Mouse (Mus musculus): ENCODE measurements around the gene Mrpl2.

Gene Mrpl2

DNA sequence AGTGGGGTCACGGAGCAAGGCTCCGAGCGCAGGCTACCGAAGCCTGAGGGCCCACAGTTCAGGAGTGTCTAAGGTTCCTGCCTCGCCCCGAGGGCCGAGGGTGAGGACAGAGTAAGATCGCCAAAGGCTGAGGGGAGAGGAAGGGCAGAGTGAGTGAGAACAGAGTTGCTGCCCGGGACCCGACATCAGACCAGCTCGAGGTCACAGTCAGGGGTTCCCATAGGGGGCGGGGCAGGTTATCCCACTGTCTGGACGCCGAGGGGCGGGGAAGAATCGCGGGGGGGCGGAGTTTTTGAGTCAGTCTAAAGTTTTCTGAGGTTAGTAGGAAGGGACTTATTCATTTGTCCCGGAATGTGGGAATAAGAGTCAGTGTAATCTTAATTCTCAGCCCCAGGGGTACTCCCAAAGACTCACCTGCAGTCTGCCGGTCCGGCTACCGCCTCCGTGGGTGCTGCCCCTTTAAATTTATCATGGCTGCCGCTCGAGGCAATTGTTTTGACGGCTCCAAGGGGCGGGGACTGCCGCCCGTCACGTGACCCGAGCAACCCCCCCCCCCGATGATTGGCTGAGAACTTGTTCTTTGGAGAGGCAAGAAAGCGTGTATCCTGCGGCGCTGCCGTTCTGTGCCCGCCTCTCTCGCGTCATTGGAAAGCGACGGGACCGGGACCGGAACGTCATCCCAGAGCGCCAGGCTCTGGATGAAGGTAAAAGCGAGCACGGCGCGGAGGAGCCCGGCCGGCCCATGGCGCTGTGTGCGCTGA, at the start of gene Mrpl2, which contains the start of gene Klc4:
Gene Mrpl2, plus strand, starts transcription at position 669 of the 761 bp plus-strand sequence.
Gene Klc4, minus strand, starts transcription at position 462 of the 761 bp plus-strand sequence.
- peak; percentile 99 to 100 for DNase-seq (ENCODE audit: low spot score in 2 of 2)

DNA sequence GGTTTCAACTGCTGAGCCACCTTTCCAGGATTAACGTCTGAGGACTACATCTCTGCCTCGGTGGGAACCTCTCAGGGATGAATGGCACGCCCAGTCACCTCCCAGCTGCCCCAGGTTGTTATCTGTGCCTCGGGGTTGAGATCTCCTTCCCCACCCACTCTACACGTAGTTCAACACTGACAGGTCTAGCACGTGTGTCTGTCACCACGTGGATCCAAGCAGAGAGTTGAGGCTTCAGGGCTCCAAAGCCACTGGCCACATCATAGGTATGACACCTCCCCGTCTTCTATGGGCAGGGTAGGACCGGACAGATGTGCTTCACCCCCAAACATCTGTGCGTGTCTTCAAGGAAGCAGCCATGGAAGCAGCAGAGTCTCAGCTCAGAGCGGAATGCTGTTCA, 48.1 kb upstream of the Mrpl2 start:
- no peak for DNase-seq (ENCODE audit: low spot score in 2 of 2)

DNA sequence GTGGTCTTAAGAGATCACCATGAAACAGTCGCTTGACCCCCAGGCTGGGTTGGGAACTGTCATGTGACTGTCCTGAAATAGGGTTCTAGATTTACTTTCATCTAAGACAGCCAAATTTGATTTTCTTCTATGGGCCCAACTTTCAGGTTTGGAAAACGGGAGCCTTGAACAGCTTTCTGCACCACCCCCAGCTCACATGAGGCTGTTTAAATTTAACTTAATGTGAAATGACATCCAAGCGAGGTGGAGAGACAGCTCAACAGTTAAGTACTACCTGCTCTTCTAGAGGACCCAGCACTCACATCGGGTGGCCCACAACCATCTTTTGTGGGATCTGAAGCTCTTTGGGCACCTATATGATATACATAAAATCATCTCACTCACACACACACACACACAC, 47.1 kb upstream of the Mrpl2 start:
- no peak for DNase-seq (ENCODE audit: low spot score in 2 of 2)

DNA sequence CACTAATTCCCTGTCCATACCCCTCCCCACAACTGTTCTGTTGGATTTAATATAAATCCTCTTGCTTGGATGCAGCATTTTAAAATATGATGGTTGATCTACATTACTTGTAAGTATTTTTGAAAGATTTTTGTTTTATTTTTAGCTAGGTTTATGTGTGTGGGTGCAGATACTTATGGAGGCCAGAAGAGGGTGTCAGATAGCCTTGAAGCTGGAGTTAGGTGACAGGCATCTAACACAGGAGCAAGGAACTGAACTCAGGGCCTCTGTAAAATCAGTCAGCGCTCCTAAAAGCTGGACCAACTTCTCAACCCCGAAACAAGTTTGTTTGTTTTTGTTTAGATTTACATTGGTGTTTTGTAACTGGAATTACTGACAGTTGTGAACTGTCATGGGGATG, 45.5 kb upstream of the Mrpl2 start:
- no peak for DNase-seq (ENCODE audit: low spot score in 2 of 2)

DNA sequence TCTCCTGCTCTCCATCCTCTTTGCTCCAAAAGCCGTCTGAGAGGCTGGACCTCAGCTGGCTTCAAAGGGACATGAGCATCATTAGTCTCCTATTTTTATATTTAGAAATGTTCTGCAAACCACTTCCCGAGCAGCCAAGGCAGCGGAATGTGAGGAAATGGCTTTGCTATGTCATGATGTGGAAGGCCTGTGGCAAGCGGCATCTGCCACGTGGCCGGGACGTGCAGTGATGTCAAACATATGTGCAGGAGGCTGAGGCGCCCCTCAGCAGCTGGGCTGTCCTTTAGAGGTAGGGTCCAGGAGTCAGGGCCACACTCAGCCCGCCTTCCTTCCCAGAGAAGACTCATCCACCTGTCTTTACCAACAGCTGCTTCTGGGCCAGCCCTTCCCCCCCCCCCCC, 43.8 kb upstream of the Mrpl2 start:
- DNase-seq (ENCODE audit: low spot score in 2 of 2), result no peak

DNA sequence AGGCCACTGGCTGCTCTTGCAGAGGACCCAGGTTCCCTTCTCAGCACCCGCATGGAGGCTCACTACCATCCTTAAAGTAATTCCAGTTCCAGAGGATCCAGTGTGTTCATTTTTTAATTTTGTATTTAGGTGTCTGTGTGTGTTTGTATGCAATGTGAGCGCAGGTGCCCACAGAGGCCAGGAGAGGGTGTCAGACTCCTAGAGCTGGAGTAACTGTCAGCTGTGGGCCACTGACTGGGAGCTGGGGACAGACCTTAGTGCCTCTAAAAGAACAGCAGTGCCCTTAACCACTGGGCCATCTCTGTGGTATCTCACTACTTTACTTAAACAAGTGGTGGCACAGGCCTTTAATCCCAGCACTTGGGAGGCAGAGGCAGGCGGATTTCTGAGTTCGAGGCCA, 42.8 kb upstream of the Mrpl2 start:
- no peak for DNase-seq (ENCODE audit: low spot score in 2 of 2)

DNA sequence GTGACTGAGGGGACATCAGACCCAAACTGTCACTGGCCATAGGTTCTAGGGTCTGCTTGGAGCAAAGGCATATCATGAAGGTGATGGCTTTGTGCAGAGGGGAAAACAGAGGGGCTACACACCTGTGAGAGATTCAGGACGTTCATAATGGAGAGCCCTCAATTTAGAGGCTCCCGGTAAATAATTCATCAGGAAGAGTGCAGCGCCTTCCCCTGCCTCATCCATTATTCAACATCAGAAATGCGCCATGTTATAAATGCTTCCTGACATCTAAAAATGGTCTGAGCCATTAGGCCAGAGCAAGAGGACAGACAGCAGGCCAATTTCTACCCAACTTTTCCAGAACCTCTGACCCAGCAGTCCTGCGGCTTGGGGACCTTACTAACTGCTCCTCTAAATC, 40.9 kb upstream of the Mrpl2 start:
- DNase-seq (ENCODE audit: low spot score in 2 of 2), result no peak

DNA sequence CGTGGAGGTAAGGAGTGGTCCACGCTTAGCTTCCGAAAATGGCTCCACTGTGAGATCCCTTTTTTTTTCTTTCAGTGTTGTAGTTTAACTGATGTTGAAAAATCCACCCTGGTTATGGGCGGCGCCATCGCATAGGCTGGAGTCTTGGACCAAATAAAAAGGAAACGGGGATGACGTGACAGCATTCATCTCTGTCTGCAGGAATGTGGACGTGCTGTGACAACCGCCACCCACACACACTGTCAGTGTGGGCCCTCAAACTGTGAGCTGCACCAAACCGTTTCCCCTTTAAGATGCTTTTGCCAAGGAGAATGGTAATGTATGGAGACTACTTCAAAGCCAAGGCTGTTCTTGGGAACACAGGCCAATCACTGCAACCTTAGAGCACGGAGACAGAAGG, 40.0 kb upstream of the Mrpl2 start:
- no peak for DNase-seq (ENCODE audit: low spot score in 2 of 2)

DNA sequence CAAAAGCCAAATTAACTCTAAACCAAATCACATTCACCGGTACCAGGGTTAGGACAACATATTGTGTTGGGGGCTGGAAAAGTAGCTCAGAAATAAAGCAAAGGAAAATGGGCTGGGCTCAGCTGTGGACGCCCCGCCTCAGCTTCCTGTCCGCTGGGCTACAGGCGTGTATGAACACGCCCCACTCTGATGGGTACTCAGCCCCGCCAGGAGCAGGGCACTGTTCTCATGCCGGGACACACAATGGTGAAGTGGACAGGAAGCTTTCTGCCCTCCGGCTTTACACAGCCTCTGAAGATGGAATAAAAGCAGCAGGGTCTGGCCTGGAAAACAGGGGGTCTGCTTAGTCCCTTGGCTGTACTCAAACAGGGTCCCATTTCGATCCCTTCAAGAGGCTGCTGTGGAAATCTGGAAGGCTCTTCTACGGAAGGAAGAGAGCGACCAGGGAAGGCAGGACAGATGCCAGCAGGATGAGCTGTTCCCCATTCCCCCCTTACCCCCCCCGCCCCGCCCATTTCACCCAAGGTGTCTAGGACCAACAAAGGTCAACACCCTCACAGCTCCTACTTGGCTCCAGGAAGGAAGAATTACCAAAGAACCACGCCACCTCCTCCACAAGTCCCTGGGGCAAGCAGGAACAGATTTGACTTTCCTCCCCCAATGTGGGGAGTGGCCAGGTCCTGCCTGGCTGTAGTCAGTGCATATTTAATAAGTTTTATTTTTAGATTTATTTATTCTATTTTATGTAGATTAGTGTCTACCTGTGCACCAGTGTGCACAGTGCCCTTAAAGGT, 36.1 kb upstream of the Mrpl2 start:
- no peak for DNase-seq (ENCODE audit: low spot score in 2 of 2)

DNA sequence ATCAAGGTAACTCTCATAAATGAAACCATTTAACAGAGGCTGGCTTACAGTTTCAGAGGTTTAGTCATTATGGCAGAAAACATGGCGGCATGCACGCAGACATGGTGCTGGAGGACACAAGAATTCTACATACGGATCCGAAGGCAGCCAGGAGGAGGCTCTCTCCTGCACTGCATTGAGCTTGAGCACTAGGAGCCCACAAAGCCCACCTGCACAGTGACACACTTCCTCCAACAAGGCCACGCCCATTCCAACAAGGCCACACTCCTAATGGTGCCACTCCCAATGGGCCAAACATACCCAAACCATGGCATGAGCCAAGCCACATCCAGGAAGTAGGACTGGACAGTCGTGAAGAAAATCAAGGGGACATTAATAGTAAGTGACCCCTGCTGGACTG, 34.7 kb upstream of the Mrpl2 start:
- DNase-seq (ENCODE audit: low spot score in 2 of 2), result no peak

DNA sequence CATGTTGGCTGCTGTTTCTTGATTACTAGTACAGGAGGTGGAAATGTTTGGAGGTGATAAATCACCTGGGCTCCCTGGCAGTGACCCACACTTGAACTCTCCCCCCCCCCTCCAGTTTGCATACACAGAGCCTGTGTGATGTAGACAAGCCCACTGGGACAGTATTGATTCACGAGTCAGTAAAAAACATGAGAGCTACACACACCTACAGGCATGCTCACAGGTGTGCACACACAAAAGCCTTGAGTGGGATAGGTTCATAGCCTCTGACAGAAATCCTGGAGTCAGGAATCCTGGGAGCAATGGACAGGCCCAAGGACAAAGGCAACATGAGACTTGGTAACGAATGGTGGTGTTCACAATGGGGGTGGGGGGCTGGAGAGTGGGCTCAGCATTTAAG, 33.8 kb upstream of the Mrpl2 start:
- DNase-seq (ENCODE audit: low spot score in 2 of 2), result no peak

DNA sequence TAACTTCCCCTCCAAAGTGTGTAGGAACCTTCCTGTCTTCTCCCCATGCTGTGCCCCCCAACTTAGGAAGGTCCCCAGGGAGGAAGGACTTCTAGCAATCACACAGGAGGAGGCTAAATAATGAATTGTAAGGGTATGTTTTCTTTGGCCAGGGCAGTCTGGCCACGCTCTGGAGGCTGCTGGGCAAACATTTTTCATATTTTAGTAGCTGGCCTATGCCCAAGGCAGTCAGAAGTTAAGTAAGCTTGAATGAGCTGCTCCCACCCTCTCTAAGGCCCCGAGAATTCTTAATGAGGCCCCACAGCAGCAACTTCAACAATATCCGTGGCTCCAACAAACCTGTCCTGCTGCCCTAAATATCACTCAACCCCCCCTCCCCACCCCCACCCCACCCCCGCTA, 33.2 kb upstream of the Mrpl2 start:
- no peak for DNase-seq (ENCODE audit: low spot score in 2 of 2)

DNA sequence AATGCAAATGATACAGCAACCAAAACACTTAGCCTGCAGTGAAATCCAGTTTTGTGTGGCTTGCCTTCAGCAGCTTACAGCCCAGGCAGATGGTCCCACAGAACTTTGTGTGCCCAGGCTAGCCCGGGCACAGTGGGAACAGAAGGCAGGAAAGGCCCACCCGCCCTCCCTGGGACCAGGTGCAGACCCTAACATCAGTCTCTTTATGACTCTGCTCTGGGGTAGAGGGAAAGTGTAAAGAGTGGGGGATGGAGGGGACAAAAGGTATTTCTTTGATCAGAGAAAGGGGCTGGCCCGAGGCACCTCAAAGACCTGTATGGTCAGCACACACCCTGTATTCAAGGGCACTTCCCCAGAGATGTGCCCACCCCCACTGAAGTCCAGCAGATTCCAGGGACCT, 32.8 kb upstream of the Mrpl2 start:
- DNase-seq (ENCODE audit: low spot score in 2 of 2), result no peak

DNA sequence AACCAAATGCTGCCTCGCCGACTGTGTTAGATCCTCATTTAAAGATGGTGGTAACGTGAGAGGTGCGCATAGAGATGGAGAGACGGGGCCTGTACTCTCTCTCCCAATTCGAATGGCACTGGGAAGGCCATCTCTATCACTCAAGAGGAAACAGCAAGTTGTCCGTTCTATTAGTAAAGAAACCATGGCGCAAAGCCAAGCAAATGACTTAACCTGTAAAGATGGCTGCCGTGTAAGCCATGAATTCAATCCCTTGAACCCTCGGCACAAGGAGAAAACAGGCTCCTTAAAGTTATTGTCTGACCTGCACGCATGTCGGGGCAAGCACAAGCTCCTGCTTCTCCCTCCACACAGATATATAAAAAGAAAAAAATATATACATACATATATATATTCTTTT, 28.2 kb upstream of the Mrpl2 start:
- no peak for DNase-seq (ENCODE audit: low spot score in 2 of 2)

DNA sequence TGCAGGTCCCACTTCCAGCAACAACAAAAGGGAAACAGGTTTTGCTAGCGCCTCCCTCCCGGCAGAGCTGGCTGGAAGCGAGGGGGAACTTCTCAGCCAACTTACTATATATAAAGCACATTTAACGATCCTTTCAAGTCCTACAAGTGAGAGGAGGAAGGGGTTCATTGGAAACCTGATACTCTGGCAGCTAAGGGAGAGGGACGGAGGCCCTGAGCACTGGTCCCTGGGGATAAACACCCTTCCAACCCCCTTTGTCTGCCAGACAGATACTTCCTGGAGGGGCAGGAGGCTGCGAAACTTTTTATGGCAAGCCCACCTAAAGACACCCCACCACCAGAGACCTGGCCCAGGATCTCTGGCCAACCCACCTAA, 27.6 kb upstream of the Mrpl2 start:
- no peak for DNase-seq (ENCODE audit: low spot score in 2 of 2)

DNA sequence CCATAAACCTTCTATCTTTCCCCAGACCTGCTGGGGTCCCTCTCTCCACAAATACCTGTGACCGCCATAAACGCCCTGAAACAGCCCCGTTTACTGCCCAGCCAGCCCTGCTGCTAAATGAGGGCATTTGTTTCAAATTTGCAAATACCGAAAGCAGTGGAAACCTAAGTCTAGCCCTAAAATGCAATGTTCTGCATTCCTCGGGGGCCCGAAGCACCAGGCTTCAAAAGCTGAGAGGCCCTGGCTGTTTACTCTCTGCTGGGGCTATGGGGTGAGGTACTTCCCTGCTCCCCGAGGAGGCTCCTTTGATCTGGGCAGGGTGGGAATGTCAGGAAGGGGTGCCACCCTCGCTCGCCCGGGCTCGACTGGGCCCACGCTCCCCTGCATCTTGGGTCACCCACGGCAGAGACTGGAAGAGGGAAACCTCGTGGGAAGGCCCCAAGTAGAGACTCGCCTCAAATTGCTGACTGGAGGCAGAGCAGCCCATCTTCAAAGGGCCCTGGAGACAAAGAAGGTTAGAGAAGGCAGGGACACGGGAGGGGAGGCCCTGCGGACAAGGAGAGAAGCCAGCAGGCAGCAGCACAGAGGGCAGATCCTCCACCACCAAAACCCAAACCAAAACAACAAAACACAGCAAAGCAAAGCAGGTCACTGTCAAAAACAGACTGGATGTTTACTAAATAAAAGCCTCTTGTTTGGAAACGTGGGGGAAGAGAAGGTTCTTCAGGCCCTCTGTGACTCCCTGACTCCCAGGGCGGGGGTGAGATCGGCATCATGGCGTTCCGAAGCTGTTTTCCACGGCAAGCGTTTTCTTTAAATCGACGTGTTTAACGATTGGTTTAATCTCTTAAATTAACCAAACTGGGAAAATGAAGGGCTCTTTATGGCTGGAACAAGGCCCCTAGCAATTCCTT, 27.0 kb upstream of the Mrpl2 start:
- no peak for DNase-seq (ENCODE audit: low spot score in 2 of 2)

DNA sequence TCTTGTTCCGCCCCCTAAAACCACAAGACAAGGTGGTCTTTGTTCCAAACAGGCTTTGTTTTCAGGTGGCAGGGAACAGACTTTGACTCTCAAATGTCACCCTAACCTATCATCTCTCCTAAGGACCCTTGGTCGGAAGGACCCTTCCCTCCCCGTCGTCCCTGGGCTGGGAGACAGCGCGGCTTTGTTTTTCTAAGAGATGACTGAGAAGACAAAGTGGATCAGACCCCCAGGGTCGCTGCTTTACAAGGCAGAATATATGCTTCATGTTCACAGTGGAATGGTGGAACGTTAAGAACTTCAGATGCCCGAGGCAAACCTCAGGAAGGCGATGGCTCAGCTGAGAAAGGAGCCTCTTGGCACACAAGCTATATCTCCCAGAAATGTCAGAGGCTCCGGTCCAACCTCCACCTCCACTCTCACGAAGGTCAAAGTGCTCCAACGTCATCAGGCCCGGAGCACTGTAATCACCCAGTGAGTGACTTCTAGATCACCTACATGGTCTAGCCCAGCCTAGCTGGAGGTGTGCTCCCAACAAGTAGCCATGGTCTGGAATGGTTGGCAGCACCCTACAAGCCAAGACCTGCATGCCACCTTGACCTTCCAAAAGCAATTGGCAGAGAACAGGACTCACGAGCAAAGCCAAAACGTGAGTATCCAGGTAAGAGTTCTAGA, 26.2 kb upstream of the Mrpl2 start:
- DNase-seq (ENCODE audit: low spot score in 2 of 2), result no peak

DNA sequence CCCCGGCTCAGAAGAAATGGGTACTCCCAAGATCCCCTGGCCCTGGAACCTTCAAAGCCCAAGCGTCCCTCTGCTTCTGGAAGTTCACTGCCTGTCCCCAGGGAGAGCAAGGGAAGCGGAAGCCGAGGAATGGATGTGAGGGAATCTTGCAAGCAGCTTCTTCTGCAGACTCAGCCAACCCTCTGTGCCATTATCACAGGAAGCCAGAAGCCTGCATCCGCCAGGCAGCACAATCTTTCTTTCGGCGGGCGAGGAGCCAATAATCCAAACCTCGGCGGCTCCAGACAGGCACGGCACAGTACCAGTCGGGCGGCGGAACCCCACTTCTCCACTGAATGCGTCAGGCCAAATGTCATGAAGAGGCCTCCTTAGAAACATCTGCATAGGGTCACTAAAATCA, 24.7 kb upstream of the Mrpl2 start:
- no peak for DNase-seq (ENCODE audit: low spot score in 2 of 2)

DNA sequence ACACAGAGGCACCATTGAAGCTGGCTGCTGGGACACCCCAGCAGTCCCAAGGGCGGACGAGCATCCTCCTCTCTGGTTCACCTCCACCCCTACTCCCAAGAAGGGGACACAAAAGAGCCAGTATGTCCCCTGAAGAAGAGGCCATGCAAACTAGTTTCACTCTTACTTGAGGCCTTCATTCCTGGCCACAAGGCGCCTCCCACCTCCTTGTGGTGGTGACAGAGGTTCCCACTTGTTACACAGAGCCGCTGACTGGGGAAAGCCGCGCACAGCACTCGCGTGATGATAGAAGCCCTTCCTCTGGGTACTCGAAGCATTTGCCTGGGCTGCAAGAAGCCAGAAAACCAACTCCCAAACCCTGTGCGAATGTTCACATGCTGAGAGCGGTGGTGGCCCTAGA, 23.8 kb upstream of the Mrpl2 start:
- no peak for DNase-seq (ENCODE audit: low spot score in 2 of 2)

DNA sequence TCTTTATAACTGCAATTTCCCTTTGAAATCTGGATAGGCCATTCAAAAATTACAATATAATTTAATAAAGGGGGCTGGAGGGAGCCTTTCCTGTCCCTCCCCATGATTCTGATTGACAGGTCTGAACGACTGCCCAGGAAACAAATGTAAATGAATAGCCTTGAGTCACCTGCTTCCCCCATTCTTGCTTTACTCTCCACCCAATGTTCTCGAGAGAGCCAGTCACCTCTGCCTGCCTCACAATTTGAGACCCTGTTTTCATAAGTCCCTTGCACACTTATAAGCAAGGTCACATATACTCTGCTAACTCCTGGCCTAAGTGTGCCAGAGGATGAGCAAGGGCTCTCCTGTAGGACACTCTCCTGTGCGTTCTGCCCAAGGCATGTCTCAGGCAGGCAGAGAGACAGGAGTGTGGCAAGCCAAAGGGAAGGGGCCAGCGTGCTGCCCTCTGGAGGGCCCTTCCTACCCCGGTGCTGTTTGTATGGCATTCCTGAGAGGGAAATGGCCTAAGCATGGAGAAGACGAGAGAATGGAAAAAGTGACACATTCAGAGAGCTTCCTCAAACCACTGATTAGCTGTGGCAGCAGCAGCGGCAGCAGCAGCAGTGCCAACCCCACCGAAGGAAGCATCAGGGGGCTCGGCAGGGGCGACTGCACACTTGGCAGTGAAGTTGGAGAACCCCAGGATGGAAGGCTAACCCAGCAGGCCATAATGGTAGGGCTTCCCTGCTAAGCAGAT, 22.0 kb upstream of the Mrpl2 start:
- no peak for DNase-seq (ENCODE audit: low spot score in 2 of 2)

DNA sequence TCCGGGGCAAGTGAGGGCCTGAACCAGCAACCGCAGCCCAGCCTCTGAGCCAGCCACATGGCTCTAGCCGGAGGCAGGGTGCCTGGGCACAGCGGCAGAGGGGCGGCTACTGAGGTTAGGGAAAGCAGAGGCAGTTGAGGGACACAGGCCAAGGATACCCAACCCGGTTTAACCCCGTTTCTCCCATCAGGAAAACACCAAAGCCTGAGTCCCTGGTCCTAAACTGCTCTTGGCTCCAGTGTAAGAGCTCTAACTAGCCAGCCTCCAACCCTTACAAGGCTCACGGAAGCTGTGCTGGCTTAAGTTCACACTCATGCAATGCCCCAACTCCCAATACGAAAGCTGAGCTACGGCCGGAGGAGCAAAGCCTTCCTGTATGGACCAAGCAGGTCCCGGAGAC, 21.4 kb upstream of the Mrpl2 start:
- DNase-seq (ENCODE audit: low spot score in 2 of 2), result no peak

Data from frontal cortex, postnatal 25 days (tissue).